Mouse (Mus musculus): ENCODE data around the gene Cd3e. TPM values are rescaled to one million over a fixed set of nuclear protein-coding genes. Genes with fewer than 3 reads are reported as not detected.
A peak's percentile ranks its signal among the peaks of the same experiment; 100 is the strongest.
"Not testable (repeated sequence)": the region's sequence is repeated elsewhere in the genome, so short reads cannot be mapped to it uniquely, and the experiment has no call there.

Cd3e gene
- polyA plus RNA-seq, 1 experiment from 2014 or later: not detected

- Histone ChIP-seq H3K4me3 (ENCODE audit: low read depth, low read length) (peak overlapping the region; percentile 6), H3K9ac (ENCODE audit: low read length) (peak overlapping the region; percentile 23; the same call in 1 of the 2 replicates), H3K4me2 (replicated peaks; ENCODE audit: low read depth) (peak overlapping the region; percentile 42), H3K4me1 (replicated peaks; ENCODE audit: control insufficient read depth, insufficient read depth) (no peaks in the 10 kb centered on the region), H3K36me3 (ENCODE audit: control insufficient read depth, insufficient read depth, low read length) (no peaks in the 10 kb centered on the region), H3K27ac (replicated peaks) (peak overlapping the region; percentile 58), H3K9me3 (ENCODE audit: control insufficient read depth, low read length) (no peaks in the 10 kb centered on the region), H3K27me3 (ENCODE audit: control insufficient read depth, insufficient read depth, low read length) (no peaks in the 10 kb centered on the region)
- TF ChIP-seq EP300 (optimal IDR thresholded peaks at IDR 0.05) (no peak), CTCF (IDR thresholded peaks at IDR 0.05; ENCODE audit: low read depth) (no peak)
- no peak for ATAC-seq (ENCODE audit: low FRiP score, low TSS enrichment)
- 13% methylated on average over 14 of the region's 14 CpGs for WGBS
- DNase-seq (ENCODE audit: low spot score): peak; percentile 26
Observed at GRCm38 (mm10) chr9:45040066-45040845, 30.8 kb upstream of the Cd3e start.

DNA sequence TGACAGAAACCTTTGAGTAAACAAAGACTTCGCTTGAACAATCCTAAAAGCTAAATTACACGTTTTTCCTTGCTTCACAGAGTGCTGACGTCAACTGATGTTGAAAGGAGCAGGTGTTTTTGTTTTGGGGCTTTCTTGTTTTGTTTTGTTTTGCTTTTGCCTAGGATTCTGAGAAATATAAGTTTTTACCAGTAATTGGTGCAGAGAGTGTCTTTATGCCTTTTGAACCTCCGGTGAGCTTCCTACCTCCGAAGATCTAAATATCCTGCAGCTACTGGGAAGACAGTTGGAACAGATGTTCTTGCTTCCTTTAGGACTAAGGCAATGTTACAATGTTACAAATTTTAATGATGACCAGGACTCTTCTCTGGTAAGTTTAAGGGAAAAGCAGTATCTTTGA is 30.1 kb upstream of the Cd3e start, which contains the start of gene Mpzl2:
TSS of gene Mpzl2 (plus strand) at position 301 of the 400 bp plus-strand sequence.
- Histone ChIP-seq H3K27me3 (ENCODE audit: control insufficient read depth, insufficient read depth, low read length) (no peaks in the 10 kb centered on the region), H3K36me3 (ENCODE audit: control insufficient read depth, insufficient read depth, low read length) (no peaks in the 10 kb centered on the region), H3K4me3 (ENCODE audit: low read depth, low read length) (peak within 1 kb of the TSS; percentile 6), H3K9ac (ENCODE audit: low read length) (peak within 1 kb of the TSS; percentile 23; the same call in 1 of the 2 replicates), H3K27ac (replicated peaks) (peak within 1 kb of the TSS; percentile 58), H3K4me1 (replicated peaks; ENCODE audit: control insufficient read depth, insufficient read depth) (no peaks in the 10 kb centered on the region), H3K9me3 (ENCODE audit: control insufficient read depth, low read length) (no peaks in the 10 kb centered on the region), H3K4me2 (replicated peaks; ENCODE audit: low read depth) (peak within 1 kb of the TSS; percentile 42)
- ATAC-seq (ENCODE audit: low FRiP score, low TSS enrichment) (no peak), DNase-seq (ENCODE audit: low spot score) (no peak)
- 36% methylated on average over 5 of the region's 5 CpGs for WGBS
- TF ChIP-seq CTCF (IDR thresholded peaks at IDR 0.05; ENCODE audit: low read depth): no peak
- TF ChIP-seq EP300 (optimal IDR thresholded peaks at IDR 0.05): no peak

- H3K4me3 ChIP-seq (ENCODE audit: low read depth, low read length); DNase-seq (ENCODE audit: low spot score): not testable (repeated sequence)
Observed at GRCm38 (mm10) chr9:45037803-45038202, 28.4 kb upstream of the Cd3e start.

DNA sequence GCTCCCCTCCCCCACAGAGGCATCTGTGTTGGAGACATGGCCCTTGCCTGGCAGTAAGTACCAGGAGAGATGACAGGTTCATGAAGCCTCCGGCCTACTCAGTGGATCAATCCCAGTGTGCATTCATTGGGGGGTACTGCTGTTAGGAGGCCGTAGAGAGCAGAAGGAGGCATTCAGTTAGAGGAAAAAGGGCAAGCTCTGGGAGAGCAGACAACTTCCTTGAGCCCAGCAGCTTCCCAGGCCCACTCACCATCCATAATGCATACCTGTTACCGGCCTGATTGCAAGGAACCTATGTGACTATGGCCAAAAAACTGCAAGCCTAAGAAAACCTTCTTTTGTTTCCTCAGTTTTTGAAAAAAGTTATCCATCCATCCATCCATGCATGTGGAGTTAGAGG is 25.1 kb upstream of the Cd3e start:
- Histone ChIP-seq H3K9ac (ENCODE audit: low read length) (no peak overlapping the region), H3K27ac (replicated peaks) (no peak overlapping the region), H3K36me3 (ENCODE audit: control insufficient read depth, insufficient read depth, low read length) (no peaks in the 10 kb centered on the region), H3K9me3 (ENCODE audit: control insufficient read depth, low read length) (no peaks in the 10 kb centered on the region), H3K4me2 (replicated peaks; ENCODE audit: low read depth) (no peak overlapping the region), H3K4me3 (ENCODE audit: low read depth, low read length) (no peak overlapping the region), H3K27me3 (ENCODE audit: control insufficient read depth, insufficient read depth, low read length) (no peaks in the 10 kb centered on the region), H3K4me1 (replicated peaks; ENCODE audit: control insufficient read depth, insufficient read depth) (no peaks in the 10 kb centered on the region)
- ATAC-seq (ENCODE audit: low FRiP score, low TSS enrichment) (no peak), DNase-seq (ENCODE audit: low spot score) (no peak)
- TF ChIP-seq CTCF (IDR thresholded peaks at IDR 0.05; ENCODE audit: low read depth) (no peak), EP300 (optimal IDR thresholded peaks at IDR 0.05) (no peak)
- WGBS: 86% methylated on average over 3 of the region's 3 CpGs

More at GRCm38 (mm10) chr9:45037803-45038202, 28.4 kb upstream of the Cd3e start:
- not testable (repeated sequence) for H3K4me1 ChIP-seq (replicated peaks; ENCODE audit: control insufficient read depth, insufficient read depth); H3K27ac ChIP-seq (replicated peaks); H3K9me3 ChIP-seq (ENCODE audit: control insufficient read depth, low read length); H3K36me3 ChIP-seq (ENCODE audit: control insufficient read depth, insufficient read depth, low read length); H3K27me3 ChIP-seq (ENCODE audit: control insufficient read depth, insufficient read depth, low read length); ATAC-seq (ENCODE audit: low FRiP score, low TSS enrichment); H3K4me2 ChIP-seq (replicated peaks; ENCODE audit: low read depth); H3K9ac ChIP-seq (ENCODE audit: low read length)
- WGBS: 85% methylated on average over 1 of the region's 1 CpGs

GRCm38 (mm10) chr9:45032261-45032660 is 22.8 kb upstream of the Cd3e start:
- no peak for TF ChIP-seq EP300 (optimal IDR thresholded peaks at IDR 0.05)
- no peak for TF ChIP-seq CTCF (IDR thresholded peaks at IDR 0.05; ENCODE audit: low read depth)
- ATAC-seq (ENCODE audit: low FRiP score, low TSS enrichment) (peak; percentile 68; the same call in 1 of the 2 replicates), DNase-seq (ENCODE audit: low spot score) (peak; percentile 42)
- Histone ChIP-seq H3K27me3 (ENCODE audit: control insufficient read depth, insufficient read depth, low read length) (no peaks in the 10 kb centered on the region), H3K4me3 (ENCODE audit: low read depth, low read length) (no peak overlapping the region), H3K36me3 (ENCODE audit: control insufficient read depth, insufficient read depth, low read length) (no peaks in the 10 kb centered on the region), H3K9ac (ENCODE audit: low read length) (no peak overlapping the region), H3K4me1 (replicated peaks; ENCODE audit: control insufficient read depth, insufficient read depth) (no peaks in the 10 kb centered on the region), H3K27ac (replicated peaks) (no peak overlapping the region), H3K4me2 (replicated peaks; ENCODE audit: low read depth) (no peak overlapping the region), H3K9me3 (ENCODE audit: control insufficient read depth, low read length) (no peaks in the 10 kb centered on the region)
- WGBS: 62% methylated on average over 2 of the region's 2 CpGs

- no peak overlapping the region for H3K27ac ChIP-seq (replicated peaks)
- 58% methylated on average over 6 of the region's 6 CpGs for WGBS
- H3K27me3 ChIP-seq (ENCODE audit: control insufficient read depth, insufficient read depth, low read length): no peaks in the 10 kb centered on the region
- TF ChIP-seq EP300 (optimal IDR thresholded peaks at IDR 0.05) (no peak), CTCF (IDR thresholded peaks at IDR 0.05; ENCODE audit: low read depth) (no peak)
- no peaks in the 10 kb centered on the region for H3K9me3 ChIP-seq (ENCODE audit: control insufficient read depth, low read length)
- no peak for DNase-seq (ENCODE audit: low spot score)
- H3K4me2 ChIP-seq (replicated peaks; ENCODE audit: low read depth): no peak overlapping the region
- no peak overlapping the region for H3K4me3 ChIP-seq (ENCODE audit: low read depth, low read length)
- no peaks in the 10 kb centered on the region for H3K4me1 ChIP-seq (replicated peaks; ENCODE audit: control insufficient read depth, insufficient read depth)
- H3K36me3 ChIP-seq (ENCODE audit: control insufficient read depth, insufficient read depth, low read length): no peaks in the 10 kb centered on the region
- no peak for ATAC-seq (ENCODE audit: low FRiP score, low TSS enrichment)
- no peak overlapping the region for H3K9ac ChIP-seq (ENCODE audit: low read length)
Observed at GRCm38 (mm10) chr9:45030341-45030740, 20.9 kb upstream of the Cd3e start.
